Mouse (Mus musculus) layer of hippocampus, adult 11-12 months (tissue): ENCODE results near the gene Pnkp.
"Not testable (repeated sequence)": the region's sequence is repeated elsewhere in the genome, so short reads cannot be mapped to it uniquely, and the experiment has no call there.

Experiments used
- DNase-seq: peaks from one replicate; pipeline ENCODE4 v3.0.0; 2022; ENCODE audit warnings: low spot score

Pnkp gene

DNA sequence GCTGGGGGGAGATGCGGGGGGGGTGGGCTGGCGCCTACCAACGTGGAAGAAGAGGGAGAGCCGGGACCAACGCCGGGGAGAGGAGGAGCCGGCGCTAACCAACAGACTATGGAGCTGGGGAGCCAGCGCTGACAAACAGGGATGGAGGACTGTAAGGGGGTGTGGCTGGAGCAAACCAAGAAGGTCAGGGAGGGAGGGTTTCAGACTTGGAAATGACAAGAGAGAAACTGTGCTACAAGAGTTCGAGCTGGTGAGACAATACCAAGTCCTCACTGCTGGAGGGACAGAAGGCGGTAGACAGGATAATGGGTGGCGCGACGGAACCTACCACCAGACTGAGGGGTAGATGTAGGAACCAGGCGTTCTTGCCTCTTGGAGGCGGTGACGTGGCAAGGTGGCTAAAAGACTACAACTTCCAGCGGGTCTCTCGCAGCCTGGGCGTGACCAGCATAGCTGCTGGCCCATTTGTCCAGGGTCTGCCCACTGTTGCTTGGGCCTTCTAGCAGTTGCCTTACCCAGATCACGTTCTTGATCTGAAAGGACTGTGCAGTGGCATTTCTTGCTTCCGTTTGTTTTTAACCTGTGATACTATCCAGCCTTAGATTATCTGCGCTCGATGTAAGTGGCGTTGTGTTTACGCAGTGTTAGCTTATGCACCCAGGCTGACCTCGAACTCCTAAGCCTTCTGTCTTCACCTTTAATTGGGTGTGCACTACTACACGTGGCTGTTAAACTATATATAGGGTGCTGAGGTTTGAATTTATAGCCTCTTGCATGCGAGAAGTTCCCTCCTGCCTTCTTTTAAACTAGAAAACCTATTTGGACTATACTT, 13.0 kb downstream of the Pnkp start, which contains the start of gene Ptov1:
Ptov1 (minus strand) TSS at position 92 of the 832 bp plus-strand sequence.
- DNase-seq: peak; percentile 96

DNA sequence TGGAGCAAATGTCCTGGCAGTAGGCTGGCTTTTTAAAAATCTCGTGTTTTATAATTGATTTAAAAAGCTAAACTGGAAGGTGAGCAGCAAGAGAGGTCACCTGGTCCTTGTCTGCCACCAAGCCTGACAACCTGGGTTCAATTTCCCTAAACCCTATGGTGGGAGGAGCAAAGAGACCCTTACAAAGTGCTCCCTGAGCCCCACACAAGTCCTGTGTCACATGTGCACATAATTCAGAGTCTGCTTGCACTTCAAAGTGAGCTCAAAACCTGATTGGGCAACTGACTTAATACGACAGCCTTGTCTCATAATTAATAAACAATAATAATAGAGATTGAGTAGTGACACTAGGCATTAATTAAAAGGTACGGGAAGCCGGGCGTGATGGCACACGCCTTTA, 13.7 kb downstream of the Pnkp start:
- DNase-seq: no peak

DNA sequence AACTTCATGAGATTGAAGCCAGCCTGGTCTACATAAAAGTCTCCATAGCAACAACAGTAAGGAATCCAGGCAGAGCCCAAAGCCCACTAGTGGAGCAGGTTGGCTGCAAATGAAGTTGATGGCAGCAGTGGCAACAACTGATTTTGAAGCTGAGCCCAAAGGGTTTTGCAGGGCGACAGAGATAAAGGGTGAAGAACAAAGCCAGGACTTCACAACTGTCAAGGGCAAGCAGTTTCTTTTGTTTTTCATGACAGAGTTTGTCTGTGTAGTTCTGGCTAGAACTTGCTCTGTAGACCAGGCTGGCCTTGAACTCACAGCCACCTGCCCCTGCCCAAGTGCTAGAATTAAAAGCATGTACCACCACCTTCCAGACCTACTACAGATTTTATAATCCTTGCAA, 14.2 kb downstream of the Pnkp start:
- DNase-seq: no peak

DNA sequence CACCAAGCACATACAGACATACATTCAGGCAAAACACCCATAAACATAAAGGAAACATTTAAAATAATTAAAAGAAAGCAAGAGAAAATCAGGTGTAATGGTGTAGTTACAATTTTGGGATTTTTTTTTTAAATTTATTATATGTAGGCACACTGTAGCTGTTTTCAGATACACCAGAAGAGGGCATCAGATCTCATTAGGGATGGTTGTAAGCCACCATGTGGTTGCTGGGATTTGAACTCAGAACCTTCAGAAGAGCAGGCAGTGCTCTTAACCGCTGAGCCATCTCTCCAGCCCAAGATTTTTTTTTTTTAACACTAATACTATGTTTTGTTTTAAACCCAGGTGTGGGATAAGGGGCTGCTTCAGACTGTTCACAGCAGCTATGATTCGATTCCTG, 14.8 kb downstream of the Pnkp start:
- DNase-seq: not testable (repeated sequence)

DNA sequence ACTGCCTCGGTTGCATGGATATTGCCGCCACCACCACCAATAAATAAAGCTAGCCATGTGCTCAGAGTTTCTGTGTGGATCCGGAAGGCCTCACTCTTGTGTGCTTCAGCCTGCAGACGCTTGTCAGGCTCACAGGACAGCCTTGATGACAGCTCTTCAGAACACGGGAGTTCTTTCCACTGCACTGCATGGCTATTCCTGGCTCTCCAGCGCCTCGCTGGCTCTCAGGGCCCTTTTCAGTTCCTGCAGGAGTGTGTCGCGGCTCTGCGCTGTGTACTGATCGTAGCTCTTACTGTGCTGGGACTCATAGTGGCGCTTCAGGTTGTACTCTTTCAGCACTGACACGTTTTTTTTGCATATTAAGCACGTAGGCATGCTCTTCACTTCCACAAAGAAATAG, 20.9 kb downstream of the Pnkp start:
- DNase-seq: no peak

DNA sequence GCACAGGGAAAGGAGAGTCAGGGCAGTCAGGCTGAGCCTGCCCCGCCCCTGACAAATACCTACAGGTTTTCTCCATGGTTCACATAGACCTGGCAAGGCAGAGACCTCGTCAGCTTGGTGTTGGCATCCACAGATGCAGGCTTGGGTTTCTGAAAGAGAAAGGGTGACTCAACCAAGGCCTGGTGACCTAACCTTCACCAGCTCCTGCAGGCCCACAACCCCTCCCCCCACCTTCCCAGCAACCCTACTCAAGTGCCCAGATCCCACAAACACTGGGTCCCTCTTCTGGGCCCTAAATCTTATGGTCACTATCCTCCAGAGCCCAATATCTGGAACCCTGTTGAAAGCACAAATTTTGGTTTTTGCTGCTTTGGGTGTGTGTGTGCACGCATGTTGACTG, 26.1 kb downstream of the Pnkp start:
- DNase-seq: no peak

DNA sequence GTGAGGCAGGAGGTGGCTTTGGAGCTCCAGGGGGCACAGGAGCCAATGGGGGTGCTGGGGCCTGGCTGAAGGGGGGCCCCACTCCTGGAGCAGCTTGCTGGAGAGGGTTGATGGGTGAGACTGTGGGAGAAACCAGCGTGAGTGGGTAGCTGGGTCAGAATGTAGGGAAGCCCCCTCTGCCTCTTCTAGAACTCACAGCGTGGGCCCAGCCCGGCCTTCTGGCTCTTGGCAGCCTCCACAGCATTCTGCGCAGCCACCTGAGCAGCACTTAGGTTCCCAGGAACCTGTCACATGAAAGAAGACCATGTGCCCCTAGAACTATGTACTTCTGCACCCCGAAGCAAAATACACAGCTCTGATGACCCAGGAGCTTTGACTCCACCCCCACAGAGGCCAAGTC, 27.7 kb downstream of the Pnkp start:
- DNase-seq: no peak

DNA sequence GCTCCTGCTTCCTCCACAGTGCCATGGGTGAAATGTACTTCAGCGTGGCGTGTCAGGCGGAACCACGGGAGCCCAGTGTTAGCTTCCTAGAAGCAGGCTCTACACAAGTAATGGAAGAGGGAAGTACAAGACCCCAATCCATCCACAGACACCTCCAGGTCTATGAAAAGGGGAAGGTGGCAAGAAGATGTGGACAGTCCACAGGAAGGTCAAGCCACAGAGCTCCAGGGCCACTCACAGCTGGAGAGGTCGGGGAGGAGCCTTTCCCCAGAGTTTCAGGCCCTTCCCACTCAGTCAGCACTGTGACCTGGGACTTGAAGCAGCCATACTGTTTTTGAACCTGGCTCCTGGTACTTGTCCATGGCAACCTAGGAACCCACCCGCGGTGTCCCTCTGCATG, 30.0 kb downstream of the Pnkp start:
- no peak for DNase-seq

DNA sequence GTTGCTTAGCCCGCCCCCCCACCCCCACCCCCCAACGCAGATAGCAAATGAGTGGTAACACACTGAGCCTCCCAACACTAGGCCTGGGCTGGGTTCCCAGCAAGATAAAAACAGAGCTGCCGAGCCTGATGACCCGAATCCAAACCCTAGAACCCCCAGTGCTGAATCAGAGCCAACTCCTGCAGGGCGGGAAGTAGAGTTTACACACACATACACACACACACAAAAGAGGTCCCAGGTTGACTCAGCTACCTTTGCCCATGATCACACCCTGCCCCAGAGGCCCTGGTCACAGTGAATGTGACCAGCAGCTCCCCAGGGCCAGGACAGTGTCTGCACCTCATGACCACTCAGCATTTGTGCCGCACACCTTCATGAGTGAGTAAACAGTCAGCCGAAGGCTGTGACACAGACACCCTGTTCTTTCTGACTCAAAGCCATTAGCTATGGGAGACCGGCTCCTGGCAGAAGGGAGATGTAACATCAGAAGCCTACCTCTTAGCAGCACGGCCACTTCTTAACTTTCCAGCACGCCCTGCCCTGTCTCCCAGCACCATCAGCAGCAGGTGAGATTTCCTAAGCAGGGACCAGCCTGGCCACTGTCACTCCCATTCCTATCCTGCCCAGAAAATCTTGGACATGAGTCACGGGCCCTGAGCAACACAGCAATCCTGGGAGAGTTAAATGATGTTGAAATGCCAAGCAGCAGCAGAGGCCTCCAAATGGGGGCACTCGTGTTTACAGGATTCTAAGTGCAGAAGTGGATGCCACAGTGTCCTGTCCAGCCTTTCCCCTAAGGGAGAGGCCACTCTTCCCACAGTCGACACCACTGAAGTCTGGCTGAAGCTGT, 31.5 kb downstream of the Pnkp start:
- DNase-seq: no peak

DNA sequence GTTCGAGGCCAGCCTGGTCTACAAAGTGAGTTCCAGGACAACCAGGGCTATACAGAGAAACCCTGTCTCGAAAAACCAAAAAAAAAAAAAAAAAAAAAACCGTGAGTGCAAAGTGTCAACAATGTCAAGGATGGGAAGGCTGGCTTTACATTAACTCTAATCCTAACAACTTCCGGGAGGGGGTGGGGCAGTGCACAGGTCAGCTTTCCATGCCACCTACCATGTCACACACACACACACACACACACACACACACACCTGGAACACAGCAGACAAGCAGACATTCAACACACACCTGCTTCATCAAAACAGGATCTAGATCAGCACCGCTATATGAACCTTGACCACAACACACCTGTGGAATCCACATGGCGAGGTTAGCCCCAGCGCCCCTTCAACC, 33.2 kb downstream of the Pnkp start:
- DNase-seq: no peak

DNA sequence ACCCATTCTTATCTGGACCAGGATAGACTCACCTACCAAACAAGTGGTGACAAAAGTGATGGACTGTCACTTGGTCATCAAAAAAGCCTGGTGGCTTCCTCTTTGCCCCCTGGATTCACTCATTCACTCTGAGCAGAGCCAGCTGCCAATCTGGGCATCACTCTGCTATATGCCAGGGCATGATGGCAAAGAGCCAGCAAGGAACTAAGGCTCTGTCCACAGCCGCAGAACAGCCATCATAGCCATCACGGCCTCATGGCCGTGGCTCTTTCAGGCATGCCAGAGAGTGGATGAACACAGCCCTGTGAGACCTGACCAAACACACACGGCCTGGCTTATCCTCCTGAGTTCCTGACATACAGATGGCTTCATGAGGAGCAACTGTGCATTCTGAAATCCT, 33.8 kb downstream of the Pnkp start:
- no peak for DNase-seq

DNA sequence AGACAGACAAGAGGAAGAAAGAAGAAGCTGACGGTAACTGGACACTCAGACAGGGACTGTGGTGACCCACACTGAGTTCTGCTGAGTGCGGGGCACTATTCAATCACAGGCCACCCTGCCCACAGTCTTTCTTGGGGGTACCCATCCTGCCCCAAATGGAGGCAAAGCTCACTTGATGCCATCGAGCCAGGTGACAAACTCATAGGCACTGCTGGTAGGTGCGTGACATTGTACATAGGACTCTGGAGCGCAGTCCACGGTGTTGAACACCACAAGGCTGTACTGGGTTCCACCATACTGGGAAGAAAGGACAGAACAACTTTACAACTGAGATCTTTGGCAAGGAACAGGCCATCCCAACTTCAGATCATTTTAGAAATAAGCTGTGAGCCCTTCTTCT, 34.7 kb downstream of the Pnkp start:
- no peak for DNase-seq

DNA sequence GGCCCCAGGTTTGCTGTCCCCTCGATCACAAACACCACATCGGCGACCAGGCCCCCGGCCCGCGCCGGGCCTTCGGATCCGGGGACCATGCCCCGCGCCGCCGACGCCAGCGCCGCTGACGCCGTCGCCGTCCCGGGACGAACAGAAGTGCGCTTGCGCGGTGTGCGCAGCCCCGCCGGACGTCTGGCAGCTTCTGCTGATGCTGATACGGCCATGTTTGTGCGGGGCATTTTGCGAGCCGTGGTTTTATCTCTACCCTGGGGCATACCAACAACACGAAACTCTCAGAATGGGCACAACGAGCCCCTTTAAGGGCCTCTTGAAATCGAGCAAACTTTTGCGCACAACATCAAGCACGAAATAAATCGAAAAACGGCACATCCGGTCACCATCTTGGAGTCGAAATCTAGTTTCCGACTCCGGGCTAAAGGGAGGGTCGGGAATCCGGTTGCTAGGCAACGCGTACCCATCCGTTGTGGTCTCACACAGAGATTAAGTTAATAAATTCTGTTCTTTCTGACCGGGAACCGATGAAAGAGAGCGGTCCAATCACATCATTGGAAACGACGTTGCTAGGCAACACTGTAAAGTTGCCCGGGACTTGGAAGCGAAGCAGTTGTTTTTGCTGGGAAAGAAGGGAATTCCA, 35.5 kb downstream of the Pnkp start, which contains the start of gene Med25:
Med25 (minus strand) TSS at position 437 of the 646 bp plus-strand sequence.
- peak; percentile 95 for DNase-seq

DNA sequence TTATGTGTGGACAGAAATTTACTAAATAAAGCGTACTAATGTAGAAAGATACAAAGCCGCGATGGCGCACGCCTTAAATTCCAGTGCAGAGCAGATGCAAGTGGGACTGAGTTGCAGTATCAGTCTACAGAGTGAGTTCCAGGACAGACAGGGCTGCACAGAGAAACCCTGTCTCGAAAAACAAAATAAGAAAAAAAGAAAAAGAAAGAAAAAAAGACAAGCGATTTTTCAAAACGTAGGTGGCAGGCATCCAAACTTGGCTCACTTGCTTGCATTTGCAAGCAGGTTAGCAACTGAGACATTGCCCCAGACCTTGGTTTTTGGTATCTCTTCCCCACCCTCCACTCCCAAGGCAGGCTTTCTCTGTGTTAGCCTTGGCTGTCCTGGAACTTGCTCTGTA, 36.3 kb downstream of the Pnkp start:
- DNase-seq: no peak

DNA sequence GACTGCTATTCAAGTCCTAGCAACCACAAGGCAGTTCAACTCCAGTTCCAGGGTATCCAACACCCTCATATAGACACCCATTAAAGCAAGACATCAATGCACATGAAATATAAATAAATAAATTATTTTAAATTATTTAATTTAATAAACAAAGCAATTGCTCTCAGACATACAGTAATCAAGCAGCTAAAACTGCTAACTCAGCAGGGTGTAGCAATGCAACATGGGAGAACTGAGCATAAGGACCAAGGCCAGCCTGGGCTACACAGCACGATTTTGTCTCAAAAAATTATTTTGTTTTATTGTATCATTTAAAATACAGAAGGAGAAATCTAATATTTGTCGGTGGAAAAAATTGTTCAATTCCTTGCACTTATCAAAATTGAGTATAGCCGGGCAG, 37.2 kb downstream of the Pnkp start:
- DNase-seq: no peak

DNA sequence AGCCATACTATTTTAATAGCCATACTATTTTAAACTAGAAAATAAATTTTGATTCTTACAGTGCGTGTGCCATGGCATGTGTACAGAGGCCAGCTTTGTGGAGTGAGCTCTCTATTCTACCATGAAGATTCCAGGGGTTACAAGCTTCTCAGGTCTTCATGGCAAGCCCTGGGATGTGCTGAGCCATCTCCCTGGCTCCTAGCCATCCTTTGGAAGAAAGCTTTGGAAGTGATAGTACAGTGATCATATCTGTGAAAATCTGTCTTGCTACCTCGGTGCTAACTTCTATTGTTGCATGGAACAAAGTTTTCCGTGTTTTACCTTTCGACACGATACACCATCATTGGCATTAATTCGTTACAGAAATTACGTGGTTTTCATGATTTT, 38.3 kb downstream of the Pnkp start:
- no peak for DNase-seq

DNA sequence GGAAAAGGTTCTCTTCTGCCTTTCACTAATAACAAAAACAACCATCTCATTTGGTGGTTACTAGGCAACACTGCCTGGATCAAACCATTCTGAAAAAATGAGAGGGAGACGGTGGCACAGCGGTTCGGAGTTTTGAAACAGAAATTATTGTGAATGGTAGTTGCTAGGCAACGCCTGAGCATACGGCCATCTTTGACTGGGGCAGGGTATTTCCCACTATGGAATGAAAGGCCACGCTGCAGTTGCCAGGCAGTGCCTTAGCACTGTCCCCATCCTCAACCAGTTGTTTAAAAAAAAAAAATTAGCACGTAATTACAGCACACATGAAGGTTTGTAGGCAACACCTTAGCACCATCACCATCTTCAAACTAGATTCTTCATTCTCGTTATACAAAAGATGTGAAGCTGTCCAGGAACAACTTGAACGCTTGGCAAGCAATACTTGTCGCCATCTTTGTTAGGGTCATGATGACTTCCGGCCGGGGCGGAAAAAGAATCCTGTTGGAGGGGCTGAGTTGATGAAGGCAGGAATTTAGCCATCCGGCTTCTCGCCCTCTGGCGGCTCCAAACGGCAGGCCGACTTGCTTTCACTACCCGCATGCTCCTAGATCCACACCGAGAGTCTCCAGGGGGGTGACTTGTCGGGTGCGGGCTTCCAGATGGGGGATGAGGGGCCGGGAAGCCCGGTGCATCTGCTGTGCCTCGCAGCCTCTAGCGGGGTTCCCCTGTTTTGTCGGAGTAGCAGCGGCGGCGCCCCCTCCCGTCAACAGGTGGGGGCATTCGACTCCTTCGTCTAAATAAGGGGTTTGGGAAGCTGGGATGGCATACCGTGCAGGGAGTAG, 38.9 kb downstream of the Pnkp start, which contains the start of gene Fuz:
Fuz (plus strand) TSS at position 487 of the 842 bp plus-strand sequence.
- peak; percentile 94 for DNase-seq

DNA sequence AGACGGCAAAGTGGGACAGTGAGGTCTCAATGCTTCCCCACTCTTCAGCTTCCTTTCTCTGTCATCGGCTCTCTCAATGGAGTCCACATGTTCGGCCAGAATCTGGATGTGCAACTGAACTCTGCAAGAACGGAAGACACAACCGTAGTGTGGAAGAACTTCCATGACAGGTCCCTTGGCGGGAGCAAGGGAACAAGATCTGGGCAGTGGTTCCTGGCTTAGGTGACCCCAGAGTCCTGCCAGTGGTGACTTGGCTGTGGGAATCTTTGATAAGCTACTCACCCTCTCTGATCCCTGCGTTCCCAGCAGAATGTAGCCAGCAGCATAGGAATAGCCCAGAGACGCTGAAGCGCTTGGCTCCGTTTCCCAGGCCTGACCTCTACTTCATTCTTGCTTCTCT, 39.6 kb downstream of the Pnkp start:
- peak; percentile 26 for DNase-seq

DNA sequence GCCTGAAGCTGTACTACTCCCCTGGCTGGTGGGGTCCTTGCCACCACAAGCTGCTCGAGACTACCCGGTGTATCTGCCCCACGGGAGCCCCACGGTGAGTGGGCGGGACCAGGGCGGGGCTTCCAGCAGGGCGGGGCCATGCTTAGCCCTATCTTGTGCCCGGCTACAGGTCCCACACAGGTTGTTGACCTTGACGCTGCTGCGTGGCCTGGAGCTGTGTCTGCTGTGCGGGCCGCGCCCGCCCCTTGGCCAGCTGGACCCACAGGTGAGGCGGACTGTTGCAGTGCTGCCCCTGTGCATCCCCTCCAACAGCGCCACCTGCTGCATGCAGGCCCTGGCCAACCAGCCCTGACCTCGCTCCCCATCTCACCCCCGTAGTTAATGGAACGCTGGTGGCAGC, 41.7 kb downstream of the Pnkp start:
- no peak for DNase-seq

DNA sequence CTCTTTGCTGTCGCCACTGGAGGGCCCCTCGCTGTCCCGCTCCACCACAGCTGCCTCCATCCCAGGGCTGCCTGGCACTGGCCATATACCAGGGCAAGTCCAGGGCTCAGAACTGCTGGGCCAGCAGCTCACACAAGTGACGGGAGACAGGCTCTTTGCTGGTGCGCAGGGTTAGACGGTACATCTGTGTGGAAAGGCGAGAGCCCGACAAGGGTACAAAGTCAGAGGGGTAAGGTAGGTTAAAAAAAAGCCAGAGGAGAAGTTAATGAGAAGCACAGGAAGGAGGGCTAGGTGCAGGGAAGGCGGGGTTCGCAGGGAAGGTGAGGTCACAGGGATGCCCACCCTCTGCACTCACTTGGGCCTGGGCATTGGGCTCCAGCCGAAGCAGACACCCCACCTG, 43.7 kb downstream of the Pnkp start:
- DNase-seq: no peak

DNA sequence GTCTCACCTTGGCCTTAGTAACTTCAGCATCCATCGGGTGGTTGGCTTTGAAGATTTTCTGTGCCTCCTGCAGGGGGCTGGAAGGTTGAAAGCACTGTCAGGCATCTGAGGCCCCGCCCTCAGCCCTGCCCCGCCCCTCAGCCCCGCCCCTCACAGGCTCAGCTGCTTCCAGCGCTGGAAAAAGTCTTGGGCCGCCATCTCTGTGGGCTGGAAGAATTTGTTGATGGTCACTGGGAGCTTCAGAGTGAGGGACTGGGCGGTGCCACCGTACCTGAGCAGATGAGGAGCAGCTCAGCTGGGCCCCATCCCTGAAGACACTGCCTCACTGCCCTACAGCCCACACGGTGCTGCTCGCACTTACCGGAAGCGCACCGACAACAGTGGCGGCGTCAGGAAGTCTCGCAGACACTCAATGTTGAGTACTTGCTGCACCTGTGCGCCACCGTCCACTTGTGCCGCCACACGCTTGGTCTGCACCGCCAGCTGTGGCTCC, 44.3 kb downstream of the Pnkp start:
- DNase-seq: no peak

DNA sequence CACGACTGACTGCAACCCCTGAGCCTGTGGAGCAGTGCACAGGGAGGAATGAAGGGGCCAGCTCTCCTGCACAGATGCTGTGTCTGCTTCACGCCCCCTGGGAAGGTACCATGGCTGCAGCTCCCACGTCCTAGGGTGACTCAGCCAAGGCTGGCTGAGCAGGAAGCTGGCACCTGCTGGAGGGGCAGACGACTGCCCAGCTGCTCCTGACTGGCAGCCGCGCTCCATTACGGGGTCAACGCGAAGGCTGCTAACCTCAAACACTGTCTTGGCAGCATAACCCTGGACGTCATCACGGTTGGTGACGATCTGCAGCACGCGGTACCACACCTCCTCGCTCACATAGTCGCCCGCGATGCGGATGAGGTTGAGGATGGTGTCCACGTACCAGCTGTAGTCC, 48.5 kb downstream of the Pnkp start:
- no peak for DNase-seq
